Mouse (Mus musculus) ES-Bruce4 (cell line): ENCODE measurements at regions not wholly inside any gene's neighbourhood (a gene's known extent, or its start where the extent isn't known, plus 50 kb on each side); places are given as distances from the start of the nearest gene placed in this dataset.

Experiments
- H3K27ac ChIP-seq: 2 replicates; pipeline ENCODE4 v1.5.1; 2012; ENCODE audit warnings: low read length, inconsistent platforms; ENCODE audit not compliant: insufficient read depth
- H3K27me3 ChIP-seq: 2 replicates; pipeline ENCODE4 v1.6.1; 2012; ENCODE audit warnings: mild to moderate bottlenecking, low read length, inconsistent platforms; ENCODE audit not compliant: control insufficient read depth, poor library complexity, insufficient read depth, severe bottlenecking
- H3K36me3 ChIP-seq: 2 replicates; pipeline ENCODE4 v1.6.1; 2012; ENCODE audit warnings: inconsistent platforms, mild to moderate bottlenecking, low read length, moderate library complexity; ENCODE audit not compliant: control insufficient read depth, poor library complexity, insufficient read depth, severe bottlenecking
- H3K4me1 ChIP-seq: one replicate; pipeline ENCODE4 v1.8.1; 2011; ENCODE audit warnings: low read length; ENCODE audit not compliant: control insufficient read depth, insufficient read depth
- H3K4me3 ChIP-seq: 2 replicates; pipeline ENCODE4 v1.5.1; 2011; ENCODE audit warnings: low read depth, mild to moderate bottlenecking, low read length
- H3K9ac ChIP-seq: 2 replicates; pipeline ENCODE4 v1.6.1; 2012; ENCODE audit warnings: low read depth, mild to moderate bottlenecking, inconsistent platforms; ENCODE audit not compliant: poor library complexity, severe bottlenecking
- H3K9me3 ChIP-seq: replicated peaks from 2 replicates; pipeline ENCODE4 v1.6.1; 2012; ENCODE audit warnings: mild to moderate bottlenecking, low read length, inconsistent platforms; ENCODE audit not compliant: control insufficient read depth, poor library complexity, insufficient read depth, severe bottlenecking
- CTCF ChIP-seq: IDR thresholded peaks from one replicate; pipeline ENCODE4 v1.8.1; 2011; ENCODE audit warnings: low read depth, low read length
- EP300 ChIP-seq: IDR thresholded peaks from 2 replicates; pipeline ENCODE4 v1.6.1; 2011; ENCODE audit warnings: low read depth, low read length; ENCODE audit not compliant: insufficient read depth
- POLR2A ChIP-seq: IDR thresholded peaks from one replicate; pipeline ENCODE4 v1.8.1; 2011; ENCODE audit warnings: low read length; ENCODE audit not compliant: insufficient read depth

- Histone ChIP-seq H3K36me3 (no peaks in the 10 kb centered on the region), H3K4me1 (no peaks in the 10 kb centered on the region), H3K27ac (no peak overlapping the region), H3K9ac (no peak overlapping the region), H3K4me3 (no peak overlapping the region), H3K9me3 (peaks cover 3% of the 10 kb centered on the region; the same call in 1 of the 2 replicates), H3K27me3 (no peaks in the 10 kb centered on the region)
- no peak for TF ChIP-seq POLR2A
- TF ChIP-seq EP300, result no peak
- no peak for TF ChIP-seq CTCF
Observed at GRCm38 (mm10) chr9:97273891-97274290, 95.9 kb downstream of the Trim42 start.

- Histone ChIP-seq H3K36me3 (no peaks in the 10 kb centered on the region), H3K9ac (no peak overlapping the region), H3K27me3 (no peaks in the 10 kb centered on the region), H3K27ac (no peak overlapping the region), H3K4me3 (no peak overlapping the region), H3K4me1 (no peaks in the 10 kb centered on the region), H3K9me3 (no peaks in the 10 kb centered on the region)
- TF ChIP-seq EP300, result no peak
- TF ChIP-seq CTCF, result no peak
- no peak for TF ChIP-seq POLR2A
Observed at GRCm38 (mm10) chr9:97272061-97272460, 97.7 kb downstream of the Trim42 start.

DNA sequence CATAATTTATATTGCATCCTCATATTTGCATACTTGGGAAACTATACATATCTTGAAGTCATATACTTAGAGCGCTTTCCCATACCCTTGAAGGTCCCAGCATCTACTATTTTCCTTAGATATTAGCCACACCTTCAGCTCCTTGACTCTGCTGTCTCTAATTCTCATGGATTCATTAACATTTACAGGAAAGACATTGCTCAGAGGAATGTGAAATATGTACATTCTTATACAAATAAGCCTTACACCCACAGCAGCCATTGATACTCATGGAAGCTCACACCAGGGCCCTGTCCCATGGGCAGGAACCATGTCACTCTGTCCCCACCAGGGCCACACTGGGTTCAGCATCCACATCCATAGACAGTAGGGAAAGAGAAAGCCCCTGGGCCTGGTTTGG is 122.1 kb downstream of the Trim42 start:
- TF ChIP-seq CTCF (no peak), POLR2A (no peak), EP300 (no peak)
- H3K27me3 ChIP-seq, result no peaks in the 10 kb centered on the region
- H3K4me1 ChIP-seq, result no peaks in the 10 kb centered on the region
- H3K36me3 ChIP-seq, result no peaks in the 10 kb centered on the region
- no peak overlapping the region for H3K4me3 ChIP-seq
- no peak overlapping the region for H3K27ac ChIP-seq
- no peak overlapping the region for H3K9ac ChIP-seq
- peaks cover 4% of the 10 kb centered on the region; the same call in 1 of the 2 replicates for H3K9me3 ChIP-seq

DNA sequence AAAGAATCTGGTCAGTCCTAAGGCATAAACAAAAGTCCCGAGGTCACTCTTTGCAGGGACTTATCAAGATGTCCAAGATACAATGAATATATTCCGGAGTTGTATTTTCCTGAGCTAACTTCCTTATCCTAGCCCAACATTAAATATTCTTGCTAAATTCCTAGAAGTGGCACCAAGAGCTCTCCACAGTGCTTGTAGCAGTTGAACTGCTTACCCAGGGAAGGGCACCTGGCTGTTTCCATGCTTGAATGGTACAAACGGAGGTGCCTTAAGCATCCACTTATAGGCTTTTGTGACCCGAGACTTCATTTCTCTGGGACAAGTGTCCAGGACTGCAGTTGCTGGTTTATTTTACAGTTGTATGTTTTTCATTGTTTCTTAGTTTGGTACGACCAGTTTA is 115.1 kb upstream of the Slc25a36 start:
- no peak for TF ChIP-seq POLR2A
- no peak for TF ChIP-seq EP300
- TF ChIP-seq CTCF, result no peak
- Histone ChIP-seq H3K36me3 (no peaks in the 10 kb centered on the region), H3K4me3 (no peak overlapping the region), H3K9ac (no peak overlapping the region), H3K9me3 (no peaks in the 10 kb centered on the region), H3K4me1 (no peaks in the 10 kb centered on the region), H3K27ac (no peak overlapping the region), H3K27me3 (no peaks in the 10 kb centered on the region; the same call in 1 of the 2 replicates)

DNA sequence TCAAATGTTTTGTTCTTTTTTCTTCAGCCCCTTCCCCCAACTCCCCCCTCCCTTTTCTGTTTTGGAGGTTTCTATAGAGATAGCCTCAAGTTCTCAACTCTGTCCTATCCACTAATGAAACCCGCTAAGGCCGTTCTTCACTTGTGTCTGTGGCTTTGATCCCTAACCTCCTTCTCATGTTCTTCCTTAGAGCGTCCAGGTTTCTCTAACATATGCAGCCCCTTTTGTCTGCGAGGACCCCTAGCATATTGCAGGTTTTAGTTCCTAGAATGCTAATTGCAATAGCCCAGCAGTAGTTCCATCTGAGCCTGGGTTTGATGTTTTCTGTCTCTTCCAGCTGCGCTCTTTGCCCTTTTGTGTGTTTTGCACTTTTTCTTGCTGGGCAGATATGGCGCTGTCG is 113.6 kb upstream of the Slc25a36 start:
- Histone ChIP-seq H3K27ac (no peak overlapping the region), H3K27me3 (no peaks in the 10 kb centered on the region; the same call in 1 of the 2 replicates), H3K4me1 (no peaks in the 10 kb centered on the region), H3K9me3 (no peaks in the 10 kb centered on the region), H3K4me3 (no peak overlapping the region), H3K36me3 (no peaks in the 10 kb centered on the region), H3K9ac (no peak overlapping the region)
- no peak for TF ChIP-seq EP300
- no peak for TF ChIP-seq CTCF
- TF ChIP-seq POLR2A, result no peak

GRCm38 (mm10) chr9:97214806-97215205 is 103.8 kb upstream of the Slc25a36 start:
- no peak for TF ChIP-seq EP300
- TF ChIP-seq POLR2A, result no peak
- no peak for TF ChIP-seq CTCF
- H3K4me1 ChIP-seq, result no peaks in the 10 kb centered on the region
- no peaks in the 10 kb centered on the region for H3K27me3 ChIP-seq
- no peaks in the 10 kb centered on the region for H3K36me3 ChIP-seq
- H3K27ac ChIP-seq, result no peak overlapping the region
- H3K4me3 ChIP-seq, result no peak overlapping the region
- no peak overlapping the region for H3K9ac ChIP-seq
- no peaks in the 10 kb centered on the region for H3K9me3 ChIP-seq
